Mouse (Mus musculus) myocyte (in vitro differentiated cells): Measurements from ENCODE around the gene Olfr617.

Source experiments
- CEBPB ChIP-seq: IDR thresholded peaks from 2 replicates; pipeline ENCODE4 v1.6.1; 2011; ENCODE audit warnings: mild to moderate bottlenecking, moderate library complexity; ENCODE audit not compliant: poor library complexity, insufficient read depth, severe bottlenecking
- E2F4 ChIP-seq: IDR thresholded peaks from one replicate; pipeline ENCODE4 v1.6.1; 2011; ENCODE audit warnings: mild to moderate bottlenecking, control low read depth, moderate library complexity; ENCODE audit not compliant: insufficient read depth
- MYOD1 ChIP-seq, 3 experiments: IDR thresholded peaks; one replicate each; pipeline ENCODE4 v1.6.1; 2011; ENCODE audit warnings: control low read depth in 2 of 3, low read depth in 2 of 3, mild to moderate bottlenecking in 2 of 3, moderate library complexity in 1 of 3; ENCODE audit not compliant: insufficient read length in 2 of 3, control insufficient read depth in 1 of 3
- MYOG ChIP-seq, 3 experiments: IDR thresholded peaks; one replicate each; pipeline ENCODE4 v1.6.1; 2011; ENCODE audit warnings: control low read depth in 2 of 3, low read depth in 2 of 3, mild to moderate bottlenecking in 2 of 3; ENCODE audit not compliant: insufficient read length in 2 of 3, control insufficient read depth in 1 of 3, insufficient read depth in 1 of 3
- POLR2A ChIP-seq: IDR thresholded peaks from one replicate; pipeline ENCODE4 v1.6.1; 2011; ENCODE audit warnings: low read depth, mild to moderate bottlenecking, control low read depth, moderate library complexity; ENCODE audit not compliant: insufficient read length
- POLR2AphosphoS2 ChIP-seq: IDR thresholded peaks from one replicate; pipeline ENCODE4 v1.6.1; 2011; ENCODE audit warnings: low read depth, control low read depth; ENCODE audit not compliant: insufficient read length
- TCF12 ChIP-seq: IDR thresholded peaks from one replicate; pipeline ENCODE4 v1.6.1; 2011; ENCODE audit warnings: mild to moderate bottlenecking, control low read depth; ENCODE audit not compliant: poor library complexity, insufficient read depth, severe bottlenecking

- TF ChIP-seq CEBPB (no peak), MYOG (IDR thresholded peaks at IDR 0.05; ENCODE audit: control insufficient read depth in 1 of 3, insufficient read depth in 1 of 3, insufficient read length in 2 of 3, low read depth in 2 of 3) (no peak), POLR2AphosphoS2 (no peak), MYOD1 (IDR thresholded peaks at IDR 0.05; ENCODE audit: control insufficient read depth in 1 of 3, insufficient read length in 2 of 3, low read depth in 2 of 3) (no peak), E2F4 (no peak), POLR2A (no peak), TCF12 (no peak)
Observed at GRCm38 (mm10) chr7:103555779-103556178, 17.1 kb upstream of the Olfr617 start, which contains the start of gene Olfr615.
